Mouse (Mus musculus) heart, embryonic 12.5 days (tissue): ENCODE data around the gene Gli2. TPM values are rescaled to one million over a fixed set of nuclear protein-coding genes. Genes with fewer than 3 reads are reported as not detected.

Experiments used
- ATAC-seq: fragments of 200-750 bp; cut with Nextera tagmentation; 2 replicates; pipeline ENCODE4 v1.8.0; 2017; ENCODE audit warnings: moderate TSS enrichment, moderate library complexity; ENCODE audit not compliant: insufficient number of reproducible peaks, low FRiP score
- H3K27ac ChIP-seq: fragments of 300-500 bp; sonication (generic); 2 replicates; pipeline ENCODE4 v1.5.1; 2016; ENCODE audit warnings: mild to moderate bottlenecking, moderate library complexity; ENCODE audit not compliant: poor library complexity, severe bottlenecking
- H3K27me3 ChIP-seq: fragments of 300-500 bp; sonication (generic); replicated peaks from 2 replicates; pipeline ENCODE4 v1.6.1; 2016; ENCODE audit warnings: mild to moderate bottlenecking, moderate library complexity
- H3K36me3 ChIP-seq: fragments of 300-500 bp; sonication (generic); 2 replicates; pipeline ENCODE4 v1.6.1; 2016; ENCODE audit warnings: mild to moderate bottlenecking, moderate library complexity
- H3K4me1 ChIP-seq: fragments of 300-500 bp; sonication (generic); replicated peaks from 2 replicates; pipeline ENCODE4 v1.6.1; 2016; ENCODE audit warnings: mild to moderate bottlenecking
- H3K4me2 ChIP-seq: fragments of 300-500 bp; sonication (generic); 2 replicates; pipeline ENCODE4 v1.6.1; 2016; ENCODE audit warnings: mild to moderate bottlenecking, moderate library complexity
- H3K4me3 ChIP-seq: fragments of 300-500 bp; sonication (generic); 2 replicates; pipeline ENCODE4 v1.5.1; 2016; ENCODE audit warnings: mild to moderate bottlenecking
- H3K9ac ChIP-seq: fragments of 300-500 bp; sonication (generic); 2 replicates; pipeline ENCODE4 v1.6.1; 2016; ENCODE audit warnings: mild to moderate bottlenecking, moderate library complexity
- H3K9me3 ChIP-seq: fragments of 300-500 bp; sonication (generic); replicated peaks from 2 replicates; pipeline ENCODE4 v1.6.1; 2016; ENCODE audit warnings: mild to moderate bottlenecking, moderate library complexity
- WGBS: fragments of 180-500 bp; shearing (Covaris S2); methylation state at CpG from one replicate; pipeline ENCODE4 v1.1.7; 2016; 5-methylcytosine and 5-hydroxymethylcytosine counted together
- polyA plus RNA-seq: library from polyadenylated mRNA; unstranded; fragments of >200 nt; fragmentation: Nextera tagmentation; extraction: Ambion mirVana; gene quantifications from 2 replicates; pipeline ENCODE4 v1.2.1, GENCODE M21; 2016

Gene Gli2
- polyA plus RNA-seq, 1 experiment from 2014 or later: 4.0 TPM

DNA sequence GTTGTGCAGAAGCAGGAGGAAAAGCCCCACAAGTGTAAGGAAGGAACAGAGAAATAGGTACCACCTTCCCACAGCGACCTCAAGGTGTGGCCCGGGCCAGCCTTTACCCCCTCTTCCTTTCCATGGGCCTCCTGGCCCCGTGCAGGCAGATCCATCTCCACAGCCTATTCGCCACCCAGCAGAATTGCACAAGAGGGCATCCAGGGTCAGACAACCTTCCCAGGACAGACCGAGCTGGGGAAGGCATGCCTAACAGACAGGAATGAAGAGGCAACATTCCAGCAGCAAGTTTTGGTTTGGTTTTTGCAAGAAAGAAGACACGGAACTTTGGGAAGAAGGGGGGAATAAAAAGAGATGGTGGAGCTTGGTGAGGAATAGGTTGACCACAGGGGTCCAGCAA is 22.2 kb downstream of the Gli2 start:
- 66% methylated on average over 6 of the region's 6 CpGs for WGBS
- Histone ChIP-seq H3K4me1 (peaks cover 28% of the 10 kb centered on the region), H3K4me3 (no peak overlapping the region), H3K4me2 (no peak overlapping the region), H3K27me3 (no peaks in the 10 kb centered on the region), H3K36me3 (no peaks in the 10 kb centered on the region), H3K9ac (no peak overlapping the region), H3K27ac (no peak overlapping the region), H3K9me3 (no peaks in the 10 kb centered on the region)
- ATAC-seq: no peak

DNA sequence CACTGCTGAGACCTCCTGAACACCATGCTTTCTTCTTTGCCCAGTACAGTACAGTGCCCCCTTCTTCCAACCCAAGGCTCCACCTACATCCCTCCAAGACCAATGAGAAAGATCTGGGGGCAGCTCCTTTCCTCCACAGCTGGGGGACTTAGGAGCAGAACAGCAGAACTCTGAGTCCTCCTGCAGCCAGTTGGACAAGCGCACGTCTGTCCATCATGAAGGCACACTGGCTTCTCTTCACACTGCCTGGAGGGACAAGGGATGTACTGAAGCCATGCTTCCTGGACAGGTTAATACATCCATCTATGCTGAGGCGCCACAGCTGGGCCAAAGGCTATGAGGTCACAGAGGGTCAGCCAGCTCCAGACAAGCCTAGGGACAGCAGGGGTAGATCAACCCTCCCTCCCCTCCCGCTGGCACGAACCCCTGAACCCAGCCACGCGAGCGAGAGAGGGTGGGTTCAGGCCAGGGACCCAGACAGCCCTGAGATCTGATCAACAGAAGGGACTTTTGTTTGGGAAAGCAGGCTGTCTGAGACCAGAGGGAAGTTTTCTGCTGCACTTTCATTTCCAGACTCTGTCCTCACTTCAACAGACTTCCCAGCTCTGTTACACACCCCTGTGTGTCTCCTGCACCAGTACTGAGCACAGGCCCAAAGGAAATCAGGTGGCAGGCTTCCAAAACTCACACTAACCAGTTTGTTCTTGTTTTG is 27.6 kb downstream of the Gli2 start:
- Histone ChIP-seq H3K27ac (peak overlapping the region; percentile 67), H3K9ac (no peak overlapping the region), H3K27me3 (no peaks in the 10 kb centered on the region), H3K4me1 (peaks cover 23% of the 10 kb centered on the region), H3K4me3 (no peak overlapping the region), H3K9me3 (0 out of 2 replicates have a peak, but pooled peaks cover 3% of the 10 kb centered on the region), H3K36me3 (no peaks in the 10 kb centered on the region), H3K4me2 (no peak overlapping the region)
- 45% methylated on average over 8 of the region's 8 CpGs for WGBS
- peak; percentile 60 for ATAC-seq

DNA sequence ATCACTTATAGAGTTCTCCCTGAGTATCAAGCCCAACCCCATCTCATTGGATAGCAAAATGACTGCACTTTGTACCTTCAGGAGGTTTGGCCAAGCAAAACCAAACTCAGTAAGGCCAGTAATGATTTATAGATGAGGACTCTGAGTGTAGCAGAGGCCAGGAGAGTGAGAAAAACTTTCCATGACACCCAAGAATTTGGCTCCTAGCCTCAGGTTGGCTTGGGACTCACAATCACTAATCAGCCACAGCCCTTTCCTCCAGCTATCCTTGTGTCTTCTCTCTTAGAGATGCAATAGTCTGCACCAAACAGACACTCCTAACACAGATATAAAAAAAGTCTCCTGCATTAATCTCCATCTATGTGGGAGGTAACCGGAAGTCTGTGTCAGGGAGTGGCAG is 31.1 kb downstream of the Gli2 start:
- WGBS: 61% methylated on average over 1 of the region's 1 CpGs
- no peak overlapping the region for H3K9ac ChIP-seq
- ATAC-seq: no peak
- H3K27me3 ChIP-seq: no peaks in the 10 kb centered on the region
- no peak overlapping the region for H3K27ac ChIP-seq
- peaks cover 23% of the 10 kb centered on the region for H3K4me1 ChIP-seq
- H3K36me3 ChIP-seq: no peaks in the 10 kb centered on the region
- H3K4me2 ChIP-seq: no peak overlapping the region
- 0 out of 2 replicates have a peak, but pooled peaks cover 3% of the 10 kb centered on the region for H3K9me3 ChIP-seq
- H3K4me3 ChIP-seq: no peak overlapping the region

- no peaks in the 10 kb centered on the region for H3K27me3 ChIP-seq
- no peaks in the 10 kb centered on the region for H3K36me3 ChIP-seq
- H3K9ac ChIP-seq: no peak overlapping the region
- H3K27ac ChIP-seq: no peak overlapping the region
- H3K4me3 ChIP-seq: no peak overlapping the region
- H3K4me2 ChIP-seq: no peak overlapping the region
- 0 out of 2 replicates have a peak, but pooled peaks cover 3% of the 10 kb centered on the region for H3K9me3 ChIP-seq
- peaks cover 6% of the 10 kb centered on the region; the same call in 1 of the 2 replicates for H3K4me1 ChIP-seq
- WGBS: 84% methylated on average over 2 of the region's 2 CpGs
- ATAC-seq: no peak
These were observed 33.3 kb downstream of the Gli2 start for GRCm38 (mm10) chr1:119020092-119020491.

GRCm38 (mm10) chr1:119019056-119019455 is 34.4 kb downstream of the Gli2 start:
- Histone ChIP-seq H3K27ac (no peak overlapping the region), H3K4me1 (0 out of 2 replicates have a peak, but pooled peaks cover 6% of the 10 kb centered on the region), H3K36me3 (no peaks in the 10 kb centered on the region), H3K9ac (no peak overlapping the region), H3K9me3 (0 out of 2 replicates have a peak, but pooled peaks cover 3% of the 10 kb centered on the region), H3K27me3 (no peaks in the 10 kb centered on the region), H3K4me3 (no peak overlapping the region), H3K4me2 (no peak overlapping the region)
- ATAC-seq: no peak

GRCm38 (mm10) chr1:119016866-119017265 is 36.6 kb downstream of the Gli2 start:
- Histone ChIP-seq H3K4me3 (no peak overlapping the region), H3K9ac (no peak overlapping the region), H3K4me1 (no peaks in the 10 kb centered on the region), H3K4me2 (no peak overlapping the region), H3K36me3 (no peaks in the 10 kb centered on the region), H3K9me3 (0 out of 2 replicates have a peak, but pooled peaks cover 2% of the 10 kb centered on the region), H3K27ac (no peak overlapping the region), H3K27me3 (no peaks in the 10 kb centered on the region)
- 0 out of 2 replicates have a peak, but pooled peaks have one; percentile 12 for ATAC-seq
- 55% methylated on average over 3 of the region's 3 CpGs for WGBS

DNA sequence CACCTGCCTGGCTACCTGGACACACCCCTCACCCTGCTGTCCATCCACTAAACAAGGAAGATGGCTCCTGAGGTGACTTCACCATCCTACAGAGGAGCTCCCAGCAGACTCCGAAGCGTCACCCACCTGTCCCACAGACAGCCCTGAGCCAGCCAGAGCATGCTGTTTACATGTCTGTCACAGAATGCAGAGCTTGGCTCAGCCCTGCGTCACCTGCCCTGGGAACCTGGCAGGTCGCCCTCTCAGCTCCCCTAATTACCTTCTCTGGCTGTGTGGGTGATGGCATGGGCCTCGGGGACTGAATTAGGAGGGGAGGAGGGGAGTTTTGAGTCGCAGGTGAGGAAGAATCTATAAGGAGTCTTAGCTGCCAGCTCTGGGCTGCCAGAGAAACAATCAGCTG is 38.3 kb downstream of the Gli2 start:
- Histone ChIP-seq H3K4me2 (no peak overlapping the region), H3K36me3 (no peaks in the 10 kb centered on the region), H3K27me3 (no peaks in the 10 kb centered on the region), H3K4me1 (no peaks in the 10 kb centered on the region), H3K4me3 (no peak overlapping the region), H3K27ac (no peak overlapping the region), H3K9ac (no peak overlapping the region), H3K9me3 (no peaks in the 10 kb centered on the region)
- no peak for ATAC-seq
- 77% methylated on average over 6 of the region's 6 CpGs for WGBS

- no peak overlapping the region for H3K4me3 ChIP-seq
- no peaks in the 10 kb centered on the region for H3K9me3 ChIP-seq
- no peak overlapping the region for H3K9ac ChIP-seq
- no peaks in the 10 kb centered on the region for H3K36me3 ChIP-seq
- no peaks in the 10 kb centered on the region for H3K27me3 ChIP-seq
- ATAC-seq: no peak
- no peak overlapping the region for H3K4me2 ChIP-seq
- H3K27ac ChIP-seq: no peak overlapping the region
- peaks cover 11% of the 10 kb centered on the region for H3K4me1 ChIP-seq
These were observed 44.5 kb downstream of the Gli2 start for GRCm38 (mm10) chr1:119008949-119009348.

DNA sequence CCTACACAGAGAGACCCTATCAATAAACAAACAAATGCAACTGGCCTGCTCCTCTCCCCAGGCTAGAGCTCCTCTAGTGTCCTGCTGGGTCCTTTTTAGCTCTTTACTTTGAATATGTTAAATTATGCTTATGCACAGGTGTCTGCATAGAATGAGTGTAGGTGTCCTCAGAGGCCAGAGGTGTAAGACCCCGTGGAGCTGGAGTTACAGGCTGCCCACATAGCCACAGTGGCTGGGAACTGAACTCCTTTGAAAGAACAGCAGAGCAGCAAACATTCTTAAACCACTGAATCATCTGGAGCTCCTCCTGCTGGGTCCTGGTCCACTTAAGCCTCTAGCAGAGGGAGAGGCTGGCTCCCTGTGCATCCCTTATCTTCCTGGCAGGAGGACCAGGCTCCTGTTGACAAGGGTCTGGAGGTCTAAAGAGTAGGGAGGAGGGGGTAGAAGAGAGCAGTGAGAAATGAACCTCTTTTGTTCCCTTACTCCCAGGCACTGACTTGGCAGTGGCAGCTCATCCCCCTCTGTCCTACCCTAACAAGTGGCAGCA is 49.5 kb downstream of the Gli2 start:
- Histone ChIP-seq H3K27me3 (no peaks in the 10 kb centered on the region), H3K27ac (no peak overlapping the region), H3K4me2 (no peak overlapping the region), H3K36me3 (no peaks in the 10 kb centered on the region), H3K4me1 (peaks cover 16% of the 10 kb centered on the region), H3K9me3 (no peaks in the 10 kb centered on the region), H3K4me3 (no peak overlapping the region), H3K9ac (no peak overlapping the region)
- 10% methylated on average over 1 of the region's 1 CpGs for WGBS
- ATAC-seq: 0 out of 2 replicates have a peak, but pooled peaks have one; percentile 33

DNA sequence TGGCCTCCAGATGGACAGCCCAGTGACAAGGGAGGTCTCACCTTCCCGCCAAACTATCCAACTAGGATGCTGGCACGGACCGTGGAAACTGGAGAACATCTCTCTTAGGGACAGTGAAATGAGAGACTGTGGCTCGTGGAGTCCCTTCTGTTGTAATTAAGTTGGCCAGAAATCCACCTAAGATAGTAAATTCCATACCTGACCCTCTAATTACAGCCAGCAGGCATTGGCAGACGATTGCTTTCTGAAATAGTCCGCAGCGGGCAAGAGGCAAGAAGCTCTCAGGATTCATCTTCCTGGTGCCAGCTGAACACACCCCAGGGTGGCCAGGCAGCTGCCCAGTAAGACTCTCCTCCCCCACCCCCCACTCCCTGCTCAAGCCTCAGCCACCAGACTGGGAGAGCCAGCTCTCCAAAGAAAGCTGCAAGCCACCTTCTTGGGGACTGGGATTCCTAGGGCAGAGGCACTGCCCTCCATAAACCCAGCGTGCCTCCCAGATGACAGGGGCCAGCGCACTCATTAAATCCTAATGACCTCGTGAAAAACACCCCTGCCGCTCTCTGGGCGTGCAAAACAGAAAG is 51.9 kb downstream of the Gli2 start:
- Histone ChIP-seq H3K9me3 (no peaks in the 10 kb centered on the region), H3K4me2 (no peak overlapping the region), H3K9ac (no peak overlapping the region), H3K27ac (no peak overlapping the region), H3K36me3 (no peaks in the 10 kb centered on the region), H3K4me1 (peaks cover 16% of the 10 kb centered on the region), H3K27me3 (no peaks in the 10 kb centered on the region), H3K4me3 (no peak overlapping the region)
- 63% methylated on average over 12 of the region's 12 CpGs for WGBS
- ATAC-seq: no peak

DNA sequence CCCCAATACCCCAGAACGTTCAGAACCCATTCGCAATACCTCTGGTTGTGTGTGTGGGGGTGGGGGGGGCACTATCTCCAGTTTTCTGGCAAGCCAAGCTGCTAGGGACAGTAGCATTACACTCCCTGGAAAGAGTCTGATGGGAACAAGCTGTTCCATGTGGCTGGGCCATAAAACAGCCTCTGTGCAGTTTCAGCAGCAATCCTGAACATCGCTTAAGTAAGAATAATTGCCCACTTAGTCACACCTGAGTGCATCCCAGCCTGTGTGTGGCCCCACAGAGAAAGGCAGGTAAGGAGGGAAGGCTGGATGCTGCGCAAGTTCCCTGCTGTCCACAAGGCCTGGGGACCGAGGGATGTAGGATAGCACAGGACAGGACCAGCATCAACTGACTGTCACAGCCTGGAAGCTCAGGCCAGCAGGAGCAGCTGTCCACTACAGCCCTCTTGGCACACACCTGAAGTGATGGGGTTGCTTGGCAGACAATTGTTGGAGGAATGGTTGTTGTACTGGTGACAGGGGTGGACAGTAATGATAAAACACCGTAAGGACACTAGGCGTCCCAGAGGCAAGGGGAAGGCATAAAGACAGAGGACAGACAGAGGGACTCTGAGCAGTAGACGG is 58.8 kb downstream of the Gli2 start:
- H3K9ac ChIP-seq: no peak overlapping the region
- WGBS: 84% methylated on average over 8 of the region's 8 CpGs
- no peaks in the 10 kb centered on the region for H3K36me3 ChIP-seq
- no peak for ATAC-seq
- no peaks in the 10 kb centered on the region for H3K4me1 ChIP-seq
- no peaks in the 10 kb centered on the region for H3K27me3 ChIP-seq
- H3K4me2 ChIP-seq: no peak overlapping the region
- H3K27ac ChIP-seq: no peak overlapping the region
- no peak overlapping the region for H3K4me3 ChIP-seq
- H3K9me3 ChIP-seq: no peaks in the 10 kb centered on the region
